Mouse (Mus musculus): ENCODE data around the gene N4bp1.

N4bp1 gene

DNA sequence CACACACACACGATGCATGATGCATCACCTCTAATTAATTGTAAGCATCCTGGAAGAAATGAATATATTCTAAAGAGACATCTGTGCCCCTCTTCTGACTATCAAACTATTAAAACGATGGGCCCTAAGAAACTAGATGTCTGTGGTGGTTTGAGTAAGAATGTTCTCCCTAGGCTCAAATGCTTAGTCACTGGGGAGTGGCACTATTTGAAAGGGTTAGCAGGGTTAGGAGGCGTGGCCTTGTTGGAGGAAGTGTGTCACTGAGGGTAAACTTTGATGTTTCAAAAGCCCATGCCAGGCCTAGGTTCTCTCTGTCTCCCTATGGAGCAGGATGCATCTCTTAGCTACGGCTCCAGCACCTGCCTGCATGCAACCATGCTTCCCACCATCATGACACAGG is 10.3 kb upstream of the N4bp1 start:
- DNase-seq: peak in 1 of 2 experiments; percentile 13

DNA sequence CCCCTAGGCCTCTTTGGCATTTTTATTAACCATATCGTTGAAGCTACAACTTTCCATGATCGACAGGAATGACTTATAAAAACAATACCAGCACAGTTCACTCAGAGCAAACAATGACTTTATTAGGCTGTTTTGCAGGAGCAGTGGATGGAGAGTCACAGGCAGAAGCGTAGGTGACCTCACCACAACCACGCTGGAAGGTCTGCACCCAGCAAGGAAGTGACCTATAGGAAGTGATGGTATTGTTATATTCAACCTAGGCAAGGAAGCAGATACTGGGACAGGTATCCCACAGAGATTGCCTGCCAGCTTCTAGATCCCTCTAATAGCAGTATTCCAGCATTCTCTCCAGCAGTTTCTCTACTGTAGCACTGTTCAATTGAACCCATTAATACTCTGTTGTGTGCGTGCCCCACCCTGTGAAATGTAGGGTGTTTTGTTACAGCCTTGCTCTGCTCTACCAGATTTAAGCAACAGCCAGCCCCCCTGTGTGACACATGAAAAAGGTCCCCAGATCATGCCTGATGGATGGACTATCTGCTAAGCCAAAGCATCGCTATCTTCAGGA is 9.2 kb upstream of the N4bp1 start:
- DNase-seq: peak in 1 of 2 experiments; percentile 16

DNA sequence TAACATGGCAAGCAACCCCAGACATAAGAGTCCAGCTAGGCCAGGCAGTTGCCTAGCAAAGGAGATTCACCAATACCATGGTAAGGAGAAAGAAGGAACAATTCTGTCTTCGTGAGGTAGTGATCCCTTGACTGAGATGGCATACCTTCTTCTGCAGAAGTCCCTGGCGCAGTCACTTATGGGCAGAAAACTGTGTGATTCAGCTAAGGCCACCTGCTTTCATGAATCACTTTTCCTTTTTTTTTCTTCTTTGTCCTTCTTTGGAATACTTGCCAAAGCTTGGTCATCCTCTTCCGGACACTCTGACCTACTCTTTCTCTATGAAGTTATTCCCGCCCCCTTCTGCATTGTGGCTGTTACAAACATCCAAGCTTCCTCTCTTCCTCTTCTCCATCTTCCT is 8.5 kb upstream of the N4bp1 start:
- DNase-seq: peak in 1 of 2 experiments; percentile 18

DNA sequence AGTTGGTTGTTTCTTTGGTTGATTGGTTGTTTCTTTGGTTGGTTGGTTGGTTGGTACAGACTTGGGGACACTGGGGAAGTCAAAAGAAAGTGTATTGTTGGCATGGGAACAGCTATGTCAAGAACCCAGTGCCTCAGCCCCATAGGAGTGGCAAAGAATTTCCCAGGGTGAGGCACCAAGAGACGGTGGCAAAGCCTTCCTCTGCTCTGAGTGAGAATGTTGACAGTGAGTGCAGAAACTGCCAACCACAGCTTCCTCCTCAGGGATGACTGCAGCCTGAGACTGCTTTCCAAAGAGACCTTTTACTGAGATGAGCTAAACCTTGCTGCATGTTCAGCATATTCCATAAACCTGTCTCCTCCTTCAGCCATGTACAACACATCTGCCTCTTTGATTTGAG is 6.5 kb upstream of the N4bp1 start:
- DNase-seq: peak in 1 of 2 experiments; percentile 30

DNA sequence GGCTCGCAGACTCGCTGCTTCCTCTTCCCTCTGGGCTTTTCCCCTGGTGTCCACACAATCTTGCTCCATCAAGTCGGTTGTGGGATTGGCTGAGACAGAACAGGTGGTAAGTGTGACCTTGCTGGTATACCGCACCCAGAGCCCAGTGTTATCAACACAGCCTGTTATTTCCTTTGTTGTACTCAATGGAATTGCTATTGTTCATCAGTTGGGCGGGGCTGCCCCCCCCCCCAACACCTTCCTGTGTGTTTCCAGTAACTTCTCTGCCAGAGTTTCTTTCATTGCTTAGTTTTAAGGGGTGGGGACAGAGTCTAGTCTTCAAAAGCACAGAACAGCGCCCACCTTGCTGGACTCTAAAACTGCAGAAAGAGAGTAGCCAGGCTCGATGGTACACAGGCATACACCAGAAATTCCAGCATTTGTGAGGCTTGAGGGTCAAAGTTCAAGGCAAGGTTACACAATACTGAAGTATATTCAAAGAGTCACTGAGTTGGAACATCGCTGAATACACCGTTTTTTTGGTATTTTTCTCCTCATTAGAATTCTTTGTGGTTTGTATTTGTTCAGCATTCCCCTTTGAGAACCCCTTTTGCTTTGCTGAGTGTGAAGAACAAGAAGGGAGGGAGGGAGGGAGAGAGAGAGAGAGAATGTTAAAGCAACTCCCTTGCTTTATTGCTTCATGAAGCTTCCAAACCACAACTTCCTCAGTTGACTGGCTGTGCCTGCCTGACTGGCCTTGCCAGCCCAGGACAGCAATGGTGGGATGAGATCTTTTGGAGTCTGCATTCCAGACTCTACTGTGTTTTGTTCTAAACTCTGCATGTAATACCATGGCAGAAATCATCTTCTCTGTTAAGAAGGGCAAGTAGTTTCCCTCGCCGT is 3.2 kb upstream of the N4bp1 start:
- DNase-seq: peak; percentile 52 to 68

DNA sequence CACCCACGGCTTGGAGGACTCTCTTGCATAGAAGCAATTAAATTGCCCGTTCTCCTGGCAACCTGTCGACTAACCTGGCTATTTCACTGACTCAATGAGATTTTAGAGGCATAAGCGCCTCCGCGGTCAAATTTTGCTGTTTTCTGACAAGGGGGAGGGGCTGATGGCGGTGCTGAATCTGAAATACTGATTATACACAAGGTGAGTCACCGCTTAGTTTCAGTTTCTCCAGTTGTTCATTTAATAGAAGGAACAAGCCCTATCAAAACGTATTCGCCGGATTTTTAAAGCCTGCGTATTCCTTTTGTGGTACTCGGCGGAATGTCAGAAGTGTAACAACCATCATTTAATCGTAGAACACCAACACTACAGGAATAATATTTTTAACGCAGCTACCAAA is 991 bp downstream of the N4bp1 start:
- peak in 1 of 2 experiments; percentile 35 for DNase-seq

DNA sequence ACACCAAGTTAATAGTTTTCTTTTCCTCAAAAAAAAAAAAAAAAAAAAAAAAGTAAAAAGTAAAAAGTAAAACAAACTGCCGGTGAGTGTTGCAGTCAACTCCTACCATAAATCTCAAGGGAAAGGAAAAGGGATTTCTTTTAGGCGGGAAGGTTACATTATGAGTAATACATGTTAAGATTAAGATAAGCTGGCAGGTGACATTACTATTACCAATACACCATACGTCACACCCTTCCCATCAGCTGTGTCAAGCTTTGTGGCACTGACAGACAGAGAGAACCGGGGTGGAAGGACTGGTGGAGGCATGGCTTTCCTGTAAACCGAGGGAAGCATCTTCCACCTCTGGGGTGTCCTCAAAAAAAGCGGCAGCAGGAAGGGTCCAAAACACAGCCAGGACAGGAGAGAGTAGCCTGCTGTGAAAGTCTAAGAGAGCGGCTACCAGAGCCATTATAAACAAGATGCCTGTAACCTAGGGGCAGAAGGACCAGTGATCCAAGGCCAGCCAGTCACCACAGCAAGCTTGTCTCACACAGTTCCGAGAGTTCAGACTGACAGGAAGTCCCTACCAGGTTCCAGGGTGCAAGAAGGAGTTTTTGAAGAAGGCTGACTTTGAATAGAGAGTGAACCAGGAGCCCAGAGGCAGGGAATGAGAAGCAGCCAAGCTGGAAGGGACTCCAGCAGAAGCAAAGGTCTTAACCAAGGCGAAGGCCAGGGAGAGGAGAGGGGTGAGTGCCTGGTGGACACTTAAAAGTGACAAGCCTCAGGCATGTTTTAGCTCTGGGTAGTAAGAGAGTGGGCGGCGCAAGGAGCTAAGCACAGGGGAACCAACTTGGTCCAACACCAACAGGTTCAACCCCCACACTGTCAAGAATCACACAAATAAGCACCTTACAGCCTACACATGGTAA is 2.2 kb downstream of the N4bp1 start:
- DNase-seq: no peak

DNA sequence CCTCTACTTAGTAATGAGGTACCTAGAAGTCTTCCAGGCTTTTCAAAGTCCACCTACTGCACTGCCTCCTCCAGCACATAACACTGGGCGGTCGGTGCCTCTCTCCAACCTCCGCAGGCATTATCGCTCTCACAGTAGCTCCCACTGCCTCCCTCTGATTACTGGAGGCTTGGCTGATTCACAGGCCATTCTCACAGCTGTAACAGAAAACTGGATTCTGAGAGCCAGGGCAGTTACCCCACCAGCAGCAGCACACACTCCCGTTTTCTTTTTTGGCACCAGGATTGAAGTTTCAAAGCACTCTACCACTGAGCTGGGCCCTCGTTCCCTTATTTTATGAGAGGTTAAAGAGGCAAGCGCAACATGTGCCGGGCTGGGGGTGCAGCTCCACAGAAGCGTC is 3.1 kb downstream of the N4bp1 start:
- no peak for DNase-seq

DNA sequence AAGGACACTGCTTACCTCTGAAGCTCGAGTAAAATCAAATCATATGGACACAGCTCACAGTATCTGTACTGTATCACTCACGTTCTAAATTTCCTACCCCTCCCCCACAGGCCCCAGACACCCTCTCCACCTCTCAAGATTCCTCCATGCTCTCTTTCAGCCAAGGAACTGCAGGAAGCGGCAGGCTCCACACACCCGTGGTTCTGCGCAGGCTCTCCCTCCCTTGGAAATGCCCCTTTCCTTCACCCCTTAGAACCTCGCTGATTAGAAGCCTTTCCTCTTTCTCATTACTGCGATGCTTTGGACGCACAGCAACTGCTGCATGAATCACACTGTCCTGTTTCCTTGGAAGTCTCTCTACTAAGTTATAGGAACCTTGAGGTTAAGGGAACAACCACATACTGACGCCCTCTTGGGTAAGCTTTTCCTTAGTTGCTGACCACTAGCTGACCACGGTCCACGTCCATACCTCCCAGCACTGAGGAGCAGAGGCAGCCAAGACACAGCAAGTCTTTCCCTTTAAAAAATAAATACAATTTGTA is 3.9 kb downstream of the N4bp1 start:
- DNase-seq: no peak

DNA sequence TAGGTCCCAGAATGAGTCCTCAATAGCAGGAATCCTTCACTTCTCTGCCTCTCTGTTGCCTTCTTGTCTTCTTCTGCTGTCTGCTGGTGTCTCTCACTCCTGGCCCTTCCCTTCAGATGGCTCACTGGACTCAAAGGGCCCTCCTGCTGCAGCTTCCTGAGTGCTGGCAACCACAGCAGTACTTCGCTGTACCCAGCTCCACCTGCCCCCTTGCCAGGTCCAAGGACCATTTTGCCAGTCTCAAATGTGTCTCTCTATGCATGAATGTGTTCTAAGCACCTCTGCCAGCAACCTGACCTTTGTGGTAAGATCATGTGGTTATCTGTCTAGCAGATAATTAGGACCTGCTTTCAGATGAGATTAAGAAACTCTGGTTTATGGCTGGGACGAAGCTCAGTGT is 8.2 kb downstream of the N4bp1 start:
- DNase-seq: peak; percentile 51 to 77

DNA sequence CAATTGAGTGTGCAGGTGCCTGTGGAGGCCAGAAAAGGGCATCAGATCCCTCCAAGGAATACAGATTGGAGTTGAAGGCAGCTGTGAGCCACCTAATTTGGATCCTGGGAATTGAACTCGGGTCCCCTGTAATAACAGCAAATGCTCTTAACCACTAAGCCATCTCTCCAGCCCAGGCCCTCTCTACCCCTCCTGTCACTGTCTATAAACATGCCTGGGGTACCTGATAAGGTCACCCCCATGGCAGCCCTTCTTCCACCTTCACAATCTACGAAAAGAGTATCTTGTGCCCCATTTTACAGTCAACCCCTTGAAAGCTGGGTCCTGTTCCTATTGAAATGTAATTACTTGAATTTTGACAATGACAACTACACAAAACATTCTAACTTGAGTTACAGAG is 11.0 kb downstream of the N4bp1 start:
- DNase-seq: no peak

DNA sequence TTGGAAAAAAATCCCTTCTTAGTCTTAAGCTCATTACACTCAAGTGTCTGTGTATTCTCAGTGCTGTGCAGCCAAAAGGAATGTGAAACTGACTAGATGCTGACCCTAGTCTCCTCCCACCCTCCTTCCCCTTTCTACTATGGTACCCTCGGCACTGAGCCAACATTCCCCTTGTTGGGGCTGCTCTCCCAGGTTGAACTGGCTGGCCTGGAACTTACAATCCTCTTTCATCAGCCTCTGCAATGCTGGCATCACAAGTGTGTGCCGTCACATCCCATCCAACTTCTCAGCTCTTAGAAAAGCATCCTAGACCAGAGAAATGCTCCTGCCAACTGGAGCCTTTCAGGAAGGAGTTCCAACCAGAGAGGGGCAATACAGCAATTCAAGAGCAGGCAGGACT is 11.9 kb downstream of the N4bp1 start:
- DNase-seq: peak; percentile 74 to 79

DNA sequence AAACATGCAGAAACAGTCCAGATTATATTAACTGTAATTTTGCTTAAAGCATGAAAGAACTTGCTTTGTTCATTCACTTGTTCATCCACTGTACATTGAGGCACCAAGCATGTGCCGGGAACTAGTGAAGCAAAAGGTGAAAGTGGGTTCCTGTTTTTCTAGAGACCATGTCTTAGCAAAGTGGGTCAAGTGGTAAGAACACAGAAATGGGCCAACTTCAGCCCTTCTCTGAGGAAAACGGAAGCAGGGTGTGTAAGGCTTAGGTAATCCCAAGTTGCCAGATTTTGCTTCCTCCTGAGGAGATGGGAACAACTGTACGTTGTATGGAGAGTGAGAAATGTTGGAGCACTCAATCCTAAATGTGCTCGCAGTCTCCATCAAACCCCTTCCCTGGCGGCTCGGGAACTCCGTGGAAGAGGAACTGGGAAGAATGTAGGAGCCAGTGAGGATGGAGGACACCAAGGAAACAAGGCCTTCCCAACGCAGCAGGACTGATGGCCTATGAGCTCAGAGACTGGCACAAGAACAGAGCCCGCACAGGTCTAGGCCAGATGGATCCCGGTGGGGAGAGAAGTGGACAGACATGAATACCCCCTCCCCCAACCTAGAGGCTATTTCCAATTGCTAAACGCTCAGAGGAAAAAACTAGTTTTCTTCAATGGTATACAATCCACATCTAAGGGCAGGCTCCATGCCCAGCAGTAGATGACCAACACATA is 12.8 kb downstream of the N4bp1 start:
- no peak for DNase-seq

DNA sequence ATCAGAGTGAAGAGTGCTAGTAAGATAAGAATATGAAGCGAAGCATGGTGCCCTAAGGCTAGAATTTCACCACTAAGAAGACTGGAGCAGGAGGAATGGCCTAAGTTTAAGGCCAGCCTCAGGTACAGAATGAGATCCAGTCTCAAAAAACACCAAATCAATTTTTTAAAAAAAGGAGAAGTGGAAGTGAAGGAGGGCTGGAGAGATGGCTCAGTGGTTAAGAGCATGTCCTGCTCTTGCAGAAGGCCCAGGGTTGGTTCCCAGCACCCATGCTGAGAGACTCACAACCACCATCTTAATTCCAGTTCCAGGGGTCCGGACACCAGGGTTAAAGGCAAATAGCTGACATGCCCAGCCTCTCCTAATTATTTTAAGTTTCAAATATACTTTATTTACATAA is 13.6 kb downstream of the N4bp1 start:
- peak in 1 of 2 experiments; percentile 15 for DNase-seq

DNA sequence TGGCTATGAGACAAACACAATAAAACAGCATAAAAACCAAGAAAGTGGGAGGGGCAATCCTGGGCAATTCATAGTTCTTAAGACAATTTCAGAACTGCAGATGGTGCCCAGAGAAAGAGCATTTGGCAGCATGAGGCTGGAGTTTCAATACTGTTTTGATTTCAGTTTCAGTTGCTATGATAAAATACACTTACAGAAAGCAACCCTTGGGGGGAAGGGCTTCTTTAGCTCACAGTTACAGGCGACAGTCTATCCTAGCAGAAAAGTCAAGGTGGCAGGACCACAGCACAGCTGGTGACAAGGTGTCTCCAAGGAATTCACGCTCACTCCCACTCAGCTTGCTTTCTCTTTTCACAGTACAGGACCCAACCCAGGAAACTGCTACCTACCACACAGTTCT is 14.3 kb downstream of the N4bp1 start:
- DNase-seq: peak in 1 of 2 experiments; percentile 23

DNA sequence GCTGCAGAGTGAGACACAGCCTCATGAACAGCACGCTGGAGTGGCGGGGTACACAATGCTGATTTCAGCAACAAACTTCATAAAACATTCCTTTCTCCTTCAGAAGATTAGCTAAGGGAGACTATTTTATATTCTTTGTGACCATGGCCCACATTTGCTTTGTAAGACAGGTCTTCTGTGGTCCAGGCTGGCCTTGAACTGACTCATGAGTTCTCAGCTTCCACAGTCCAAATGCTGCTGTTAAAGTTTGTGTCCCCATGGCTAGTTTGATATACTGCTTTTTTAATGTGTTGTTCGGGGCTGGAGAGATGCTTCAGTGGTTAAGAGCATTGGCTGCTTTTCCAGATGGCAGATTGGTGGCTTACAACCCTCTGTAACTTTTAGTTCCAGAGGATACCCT is 17.0 kb downstream of the N4bp1 start:
- DNase-seq: no peak

DNA sequence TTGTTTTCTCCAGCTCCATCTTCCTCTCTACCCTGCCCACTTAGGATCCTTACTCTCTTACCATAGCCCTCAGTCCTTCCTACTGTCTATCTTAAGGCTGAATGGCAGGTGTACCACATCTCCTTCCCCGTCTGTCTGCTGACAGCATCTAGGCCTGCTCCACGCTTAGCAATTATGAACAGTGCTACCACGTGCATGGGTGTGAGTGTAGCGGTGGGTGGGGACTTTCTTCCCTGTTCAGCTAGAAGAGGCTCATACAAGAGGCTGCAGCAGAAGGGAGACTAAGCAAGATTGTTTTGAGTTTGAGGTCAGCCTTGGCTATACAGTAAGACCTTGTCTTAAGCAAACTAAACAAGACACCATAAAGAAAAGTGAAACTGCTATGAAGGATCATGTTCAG is 20.3 kb downstream of the N4bp1 start:
- DNase-seq: peak in 1 of 2 experiments; percentile 11

DNA sequence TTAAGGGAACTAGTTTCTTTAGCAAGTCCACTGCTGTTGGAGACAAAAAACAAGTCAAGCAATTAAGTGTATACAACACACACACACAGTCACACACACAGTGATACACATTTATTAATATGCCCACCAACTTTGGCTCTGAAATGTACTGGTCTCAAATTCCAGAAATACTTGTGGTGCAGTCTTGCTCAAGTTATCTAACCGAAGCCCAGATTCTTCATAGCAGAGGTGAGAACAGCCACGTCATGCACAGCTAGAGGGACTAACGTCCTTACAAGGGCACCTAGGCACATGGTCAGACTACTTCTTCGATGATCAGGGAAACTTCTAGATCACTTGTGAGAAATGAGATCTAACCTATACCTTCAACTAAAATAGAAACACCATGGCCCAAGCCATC is 22.2 kb downstream of the N4bp1 start:
- DNase-seq: peak in 1 of 2 experiments; percentile 16

DNA sequence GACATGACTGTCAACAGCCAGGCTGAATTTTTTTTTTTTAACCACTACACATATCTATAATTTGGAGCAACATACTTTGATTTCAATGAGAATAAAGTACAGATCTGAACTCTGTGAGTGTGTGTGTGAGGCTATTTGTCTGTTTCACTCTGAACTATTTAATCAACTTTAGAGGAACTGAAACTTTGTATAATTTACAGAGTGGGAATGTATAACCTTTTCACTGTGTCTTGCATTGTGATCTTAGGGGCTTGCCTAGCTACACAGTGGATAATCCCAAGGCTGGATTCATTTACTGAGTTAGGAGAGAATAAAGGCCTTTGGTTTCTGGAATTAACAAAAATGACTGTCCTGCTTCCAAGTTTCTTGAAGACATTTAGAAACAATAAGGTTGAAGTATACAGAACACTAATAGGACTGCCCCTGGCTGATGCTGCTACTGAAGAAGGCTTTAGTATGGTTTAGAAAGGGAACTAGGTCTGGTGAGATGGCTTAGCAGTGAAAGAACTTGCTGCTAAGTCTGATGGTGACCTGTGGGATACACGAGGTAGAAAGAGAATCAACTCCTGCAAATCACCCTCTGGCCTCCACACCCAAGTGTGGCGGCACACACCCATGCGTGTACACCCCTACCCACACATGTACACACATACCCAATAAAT is 22.8 kb downstream of the N4bp1 start:
- DNase-seq: peak in 1 of 2 experiments; percentile 4

DNA sequence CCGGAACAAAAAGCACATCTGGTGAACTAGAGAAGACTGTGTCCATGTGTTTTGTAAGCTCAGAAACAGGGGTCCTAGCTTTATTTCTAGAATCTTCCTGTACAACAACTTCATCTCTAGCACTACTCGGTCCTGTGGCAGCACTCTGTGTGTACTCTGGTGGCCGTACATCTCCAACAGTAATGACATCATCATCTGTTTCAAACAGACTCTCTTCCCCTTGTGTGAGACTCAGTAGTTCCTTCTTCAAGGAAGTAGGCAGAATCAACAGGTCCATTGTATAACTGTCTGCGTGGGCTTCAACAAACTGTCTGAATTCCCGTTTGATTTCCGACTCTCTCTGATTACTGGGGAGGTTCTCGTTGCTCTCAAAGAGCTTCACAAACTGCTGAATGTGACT is 23.5 kb downstream of the N4bp1 start:
- DNase-seq: peak in 1 of 2 experiments; percentile 7

DNA sequence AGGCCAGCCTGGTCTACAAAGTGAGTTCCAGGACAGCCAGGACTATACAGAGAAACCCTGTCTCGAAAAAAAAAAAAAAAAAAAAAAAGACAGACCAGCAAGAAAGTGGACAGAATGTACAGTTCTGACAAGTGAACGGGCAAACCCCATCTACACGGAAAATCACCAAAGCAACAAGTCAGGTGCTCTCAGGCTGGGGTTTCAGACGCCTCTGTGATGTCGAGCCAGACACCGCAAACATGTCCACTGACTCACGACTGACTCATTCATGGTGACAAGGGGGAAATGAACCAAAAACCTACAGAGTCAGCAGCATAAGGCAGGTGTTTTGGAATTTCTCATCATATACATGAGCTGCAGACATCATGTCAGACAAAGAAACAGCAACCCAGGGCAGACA is 28.8 kb downstream of the N4bp1 start:
- DNase-seq: peak in 1 of 2 experiments; percentile 22

DNA sequence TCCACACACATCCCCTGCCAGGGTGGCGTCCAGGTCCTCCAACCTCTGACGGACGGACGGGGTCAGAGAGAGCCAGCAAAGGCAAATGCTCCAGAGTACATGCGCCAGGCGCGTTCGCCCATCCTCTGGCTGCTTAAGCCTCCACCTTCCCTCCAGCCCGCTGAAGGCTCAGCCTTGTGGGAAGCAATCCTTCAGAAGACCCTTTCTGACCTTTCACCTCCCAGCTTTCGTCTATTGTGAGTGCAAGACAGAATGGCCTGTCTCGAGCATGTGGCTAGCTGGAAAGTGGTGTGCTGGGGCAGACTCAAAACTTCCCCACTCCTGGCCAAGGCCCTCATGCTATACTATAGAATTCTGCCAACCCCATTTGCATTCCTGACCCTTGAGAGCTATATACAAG is 30.4 kb downstream of the N4bp1 start:
- peak in 1 of 2 experiments; percentile 43 for DNase-seq
